Mouse (Mus musculus): ENCODE measurements around the gene Map7d3. TPM values are rescaled to one million over a fixed set of nuclear protein-coding genes. Genes with fewer than 3 reads are reported as not detected.
A peak's percentile ranks its signal among the peaks of the same experiment; 100 is the strongest.

Map7d3 gene
- polyA plus RNA-seq (2011; ENCODE audit: insufficient read length, low read depth, missing spikeins): 2.7 and 2.9 TPM in 2 replicates

- Histone ChIP-seq H3K4me1 (ENCODE audit: control insufficient read depth, insufficient read depth, low read length) (no peaks in the 10 kb centered on the region), H3K27ac (ENCODE audit: insufficient read depth, low read length) (no peak within 1 kb of the TSS), H3K4me3 (ENCODE audit: insufficient read depth, low read length) (peak within 1 kb of the TSS; percentile 71)
- peak; percentile 52; the same call in 1 of the 2 replicates for TF ChIP-seq POLR2A (IDR thresholded peaks at IDR 0.05; ENCODE audit: low read depth, low read length)
- no peak for TF ChIP-seq CTCF (IDR thresholded peaks at IDR 0.05; ENCODE audit: borderline replicate concordance, insufficient read depth, low read length)
Measured at GRCm38 (mm10) chrX:56821765-56822603, at the start of gene Map7d3. Map7d3 (minus strand) TSS chrX:56822326.

GRCm38 (mm10) chrX:56869863-56870262, 47.7 kb upstream of the Map7d3 start, which contains the start of gene Adgrg4:
Adgrg4 (plus strand) TSS chrX:56870163.
- Histone ChIP-seq H3K27ac (ENCODE audit: insufficient read depth, low read length) (no peak within 1 kb of the TSS), H3K4me1 (ENCODE audit: control insufficient read depth, insufficient read depth, low read length) (no peaks in the 10 kb centered on the region), H3K4me3 (ENCODE audit: insufficient read depth, low read length) (no peak within 1 kb of the TSS)
- no peak for TF ChIP-seq CTCF (IDR thresholded peaks at IDR 0.05; ENCODE audit: borderline replicate concordance, insufficient read depth, low read length)
- TF ChIP-seq POLR2A (IDR thresholded peaks at IDR 0.05; ENCODE audit: low read depth, low read length): no peak

GRCm38 (mm10) chrX:56841255-56841654, 19.1 kb upstream of the Map7d3 start:
- TF ChIP-seq POLR2A (IDR thresholded peaks at IDR 0.05; ENCODE audit: low read depth, low read length) (no peak), CTCF (IDR thresholded peaks at IDR 0.05; ENCODE audit: borderline replicate concordance, insufficient read depth, low read length) (no peak)
- Histone ChIP-seq H3K4me3 (ENCODE audit: insufficient read depth, low read length) (no peak overlapping the region), H3K4me1 (ENCODE audit: control insufficient read depth, insufficient read depth, low read length) (no peaks in the 10 kb centered on the region), H3K27ac (ENCODE audit: insufficient read depth, low read length) (no peak overlapping the region)

GRCm38 (mm10) chrX:56839369-56839768, 17.2 kb upstream of the Map7d3 start:
- Histone ChIP-seq H3K27ac (ENCODE audit: insufficient read depth, low read length) (no peak overlapping the region), H3K4me3 (ENCODE audit: insufficient read depth, low read length) (no peak overlapping the region), H3K4me1 (ENCODE audit: control insufficient read depth, insufficient read depth, low read length) (no peaks in the 10 kb centered on the region)
- no peak for TF ChIP-seq CTCF (IDR thresholded peaks at IDR 0.05; ENCODE audit: borderline replicate concordance, insufficient read depth, low read length)
- TF ChIP-seq POLR2A (IDR thresholded peaks at IDR 0.05; ENCODE audit: low read depth, low read length): no peak

- Histone ChIP-seq H3K4me1 (ENCODE audit: control insufficient read depth, insufficient read depth, low read length) (no peaks in the 10 kb centered on the region), H3K4me3 (ENCODE audit: insufficient read depth, low read length) (no peak overlapping the region), H3K27ac (ENCODE audit: insufficient read depth, low read length) (no peak overlapping the region)
- TF ChIP-seq CTCF (IDR thresholded peaks at IDR 0.05; ENCODE audit: borderline replicate concordance, insufficient read depth, low read length) (no peak), POLR2A (IDR thresholded peaks at IDR 0.05; ENCODE audit: low read depth, low read length) (no peak)
Measured at GRCm38 (mm10) chrX:56835842-56836241, 13.7 kb upstream of the Map7d3 start.

GRCm38 (mm10) chrX:56827492-56827891, 5.4 kb upstream of the Map7d3 start:
- Histone ChIP-seq H3K4me3 (ENCODE audit: insufficient read depth, low read length) (no peak overlapping the region), H3K27ac (ENCODE audit: insufficient read depth, low read length) (no peak overlapping the region), H3K4me1 (ENCODE audit: control insufficient read depth, insufficient read depth, low read length) (no peaks in the 10 kb centered on the region)
- TF ChIP-seq CTCF (IDR thresholded peaks at IDR 0.05; ENCODE audit: borderline replicate concordance, insufficient read depth, low read length) (no peak), POLR2A (IDR thresholded peaks at IDR 0.05; ENCODE audit: low read depth, low read length) (no peak)

GRCm38 (mm10) chrX:56791268-56791667, 30.9 kb downstream of the Map7d3 start:
- TF ChIP-seq CTCF (IDR thresholded peaks at IDR 0.05; ENCODE audit: borderline replicate concordance, insufficient read depth, low read length) (peak; percentile 33; the same call in 1 of the 2 replicates), POLR2A (IDR thresholded peaks at IDR 0.05; ENCODE audit: low read depth, low read length) (no peak)
- Histone ChIP-seq H3K4me3 (ENCODE audit: insufficient read depth, low read length) (no peak overlapping the region), H3K27ac (ENCODE audit: insufficient read depth, low read length) (no peak overlapping the region), H3K4me1 (ENCODE audit: control insufficient read depth, insufficient read depth, low read length) (no peaks in the 10 kb centered on the region)

- no peak for TF ChIP-seq POLR2A (IDR thresholded peaks at IDR 0.05; ENCODE audit: low read depth, low read length)
- TF ChIP-seq CTCF (IDR thresholded peaks at IDR 0.05; ENCODE audit: borderline replicate concordance, insufficient read depth, low read length): no peak
Measured at GRCm38 (mm10) chrX:56790591-56790990, 31.5 kb downstream of the Map7d3 start.

GRCm38 (mm10) chrX:56787486-56787885, 34.6 kb downstream of the Map7d3 start:
- no peak overlapping the region for H3K27ac ChIP-seq (ENCODE audit: insufficient read depth, low read length)
- H3K4me1 ChIP-seq (ENCODE audit: control insufficient read depth, insufficient read depth, low read length): peaks cover 4% of the 10 kb centered on the region; the same call in 1 of the 2 replicates
- no peak for TF ChIP-seq POLR2A (IDR thresholded peaks at IDR 0.05; ENCODE audit: low read depth, low read length)
- no peak for TF ChIP-seq CTCF (IDR thresholded peaks at IDR 0.05; ENCODE audit: borderline replicate concordance, insufficient read depth, low read length)
- no peak overlapping the region for H3K4me3 ChIP-seq (ENCODE audit: insufficient read depth, low read length)

More at GRCm38 (mm10) chrX:56790591-56790990, 31.5 kb downstream of the Map7d3 start:
- peaks cover 4% of the 10 kb centered on the region; the same call in 1 of the 2 replicates for H3K4me1 ChIP-seq (ENCODE audit: control insufficient read depth, insufficient read depth, low read length)
- no peak overlapping the region for H3K27ac ChIP-seq (ENCODE audit: insufficient read depth, low read length)
- H3K4me3 ChIP-seq (ENCODE audit: insufficient read depth, low read length): no peak overlapping the region
